Mouse (Mus musculus) cerebellum, postnatal 10 days (tissue): ENCODE measurements around the gene Eif3c.

Experiments used
- DNase-seq, 2 experiments: peaks; one replicate each; pipeline ENCODE4 v3.0.0; 2021; ENCODE audit warnings: mixed read lengths in 2 of 2

Eif3c gene

GRCm38 (mm10) chr7:126566094-126566765 is at the start of gene Eif3c:
Eif3c (minus strand) TSS chr7:126566411.
- peak; percentile 88 to 90 for DNase-seq

GRCm38 (mm10) chr7:126612736-126613135 is 46.5 kb upstream of the Eif3c start:
- DNase-seq = no peak

GRCm38 (mm10) chr7:126607796-126608195 is 41.6 kb upstream of the Eif3c start:
- no peak for DNase-seq

GRCm38 (mm10) chr7:126607064-126607463 is 40.9 kb upstream of the Eif3c start:
- no peak for DNase-seq

GRCm38 (mm10) chr7:126606611-126607010 is 40.4 kb upstream of the Eif3c start:
- DNase-seq = no peak

- DNase-seq = no peak
Observed at GRCm38 (mm10) chr7:126602650-126603049, 36.4 kb upstream of the Eif3c start.

GRCm38 (mm10) chr7:126601896-126602295 is 35.7 kb upstream of the Eif3c start:
- DNase-seq = no peak

GRCm38 (mm10) chr7:126598919-126599318 is 32.7 kb upstream of the Eif3c start:
- no peak for DNase-seq

- no peak for DNase-seq
Observed at GRCm38 (mm10) chr7:126596414-126596813, 30.2 kb upstream of the Eif3c start.

GRCm38 (mm10) chr7:126595890-126596289 is 29.7 kb upstream of the Eif3c start:
- no peak for DNase-seq

GRCm38 (mm10) chr7:126594862-126595561 is 28.8 kb upstream of the Eif3c start, which contains the start of gene Il27:
Il27 (minus strand) TSS chr7:126594941.
- DNase-seq = no peak

- peak; percentile 79 to 80 for DNase-seq
Observed at GRCm38 (mm10) chr7:126587779-126588178, 21.6 kb upstream of the Eif3c start.

- DNase-seq = no peak
Observed at GRCm38 (mm10) chr7:126586839-126587238, 20.6 kb upstream of the Eif3c start.

GRCm38 (mm10) chr7:126585717-126586116 is 19.5 kb upstream of the Eif3c start, which contains the start of gene Cln3:
Cln3 (minus strand) TSS chr7:126585817.
- DNase-seq = no peak

- DNase-seq = no peak
Observed at GRCm38 (mm10) chr7:126584506-126584977, 18.3 kb upstream of the Eif3c start, which contains the start of gene Apobr. Apobr (plus strand) TSS chr7:126584942.

GRCm38 (mm10) chr7:126583761-126584160 is 17.6 kb upstream of the Eif3c start:
- DNase-seq = peak in 1 of 2 experiments; percentile 40

- DNase-seq = peak; percentile 94 to 96
Observed at GRCm38 (mm10) chr7:126583251-126583709, 17.1 kb upstream of the Eif3c start.

- peak; percentile 52 to 55 for DNase-seq
Observed at GRCm38 (mm10) chr7:126582759-126583158, 16.5 kb upstream of the Eif3c start.

GRCm38 (mm10) chr7:126581661-126582060 is 15.4 kb upstream of the Eif3c start:
- DNase-seq = no peak

GRCm38 (mm10) chr7:126579172-126579571 is 13.0 kb upstream of the Eif3c start:
- DNase-seq = peak; percentile 60 to 67

- DNase-seq = peak; percentile 69 to 73
Observed at GRCm38 (mm10) chr7:126576946-126577345, 10.7 kb upstream of the Eif3c start.

GRCm38 (mm10) chr7:126565693-126566092 is 518 bp downstream of the Eif3c start:
- no peak for DNase-seq

GRCm38 (mm10) chr7:126556635-126557034 is 9.6 kb downstream of the Eif3c start:
- DNase-seq = no peak

- DNase-seq = peak in 1 of 2 experiments; percentile 20
Observed at GRCm38 (mm10) chr7:126554796-126555195, 11.4 kb downstream of the Eif3c start.
